Mouse (Mus musculus): ENCODE results near the gene Foxj1. TPM values are rescaled to one million over a fixed set of nuclear protein-coding genes. Genes with fewer than 3 reads are reported as not detected.

Gene Foxj1
- polyA plus RNA-seq, 1 experiment from 2014 or later: 13.7 TPM

- H3K4me2 ChIP-seq (ENCODE audit: low read depth, low read length): peak overlapping the region; percentile 94
- 0 out of 2 replicates have a peak, but pooled peaks cover 4% of the 10 kb centered on the region for H3K4me1 ChIP-seq (ENCODE audit: control insufficient read depth, insufficient read depth, low read length)
- ATAC-seq (ENCODE audit: low read depth) (peak; percentile 89), DNase-seq (ENCODE audit: low spot score) (peak; percentile 84)
- H3K9ac ChIP-seq (ENCODE audit: low read depth, low read length): peak overlapping the region; percentile 69
- H3K27ac ChIP-seq (replicated peaks; ENCODE audit: low read depth, low read length): no peak overlapping the region
- H3K36me3 ChIP-seq (ENCODE audit: control insufficient read depth, insufficient read depth, low read length): no peaks in the 10 kb centered on the region
- H3K27me3 ChIP-seq (replicated peaks; ENCODE audit: control insufficient read depth, insufficient read depth, low read length): no peaks in the 10 kb centered on the region
- 2% methylated on average over 38 of the region's 41 CpGs for WGBS
- H3K9me3 ChIP-seq (ENCODE audit: control insufficient read depth, low read length): no peaks in the 10 kb centered on the region
- H3K4me3 ChIP-seq (ENCODE audit: low read depth, low read length): peak overlapping the region; percentile 46
Observed at GRCm38 (mm10) chr11:116318719-116319659, 16.2 kb downstream of the Foxj1 start.

GRCm38 (mm10) chr11:116312359-116312758 is 22.8 kb downstream of the Foxj1 start:
- Histone ChIP-seq H3K9ac (ENCODE audit: low read depth, low read length) (no peak overlapping the region), H3K4me2 (ENCODE audit: low read depth, low read length) (no peak overlapping the region), H3K4me3 (ENCODE audit: low read depth, low read length) (no peak overlapping the region), H3K4me1 (ENCODE audit: control insufficient read depth, insufficient read depth, low read length) (no peaks in the 10 kb centered on the region; the same call in 1 of the 2 replicates), H3K27ac (replicated peaks; ENCODE audit: low read depth, low read length) (no peak overlapping the region), H3K36me3 (ENCODE audit: control insufficient read depth, insufficient read depth, low read length) (no peaks in the 10 kb centered on the region), H3K9me3 (ENCODE audit: control insufficient read depth, low read length) (no peaks in the 10 kb centered on the region), H3K27me3 (replicated peaks; ENCODE audit: control insufficient read depth, insufficient read depth, low read length) (no peaks in the 10 kb centered on the region)
- 30% methylated on average over 8 of the region's 8 CpGs for WGBS
- peak; percentile 80 for ATAC-seq (ENCODE audit: low read depth)
- peak; percentile 88 for DNase-seq (ENCODE audit: low spot score)

GRCm38 (mm10) chr11:116311169-116311568 is 24.0 kb downstream of the Foxj1 start:
- H3K4me2 ChIP-seq (ENCODE audit: low read depth, low read length): no peak overlapping the region

GRCm38 (mm10) chr11:116309601-116310000 is 25.6 kb downstream of the Foxj1 start:
- Histone ChIP-seq H3K4me3 (ENCODE audit: low read depth, low read length) (no peak overlapping the region), H3K4me1 (ENCODE audit: control insufficient read depth, insufficient read depth, low read length) (peaks cover 4% of the 10 kb centered on the region; the same call in 1 of the 2 replicates), H3K9ac (ENCODE audit: low read depth, low read length) (no peak overlapping the region), H3K4me2 (ENCODE audit: low read depth, low read length) (no peak overlapping the region), H3K27ac (replicated peaks; ENCODE audit: low read depth, low read length) (no peak overlapping the region), H3K36me3 (ENCODE audit: control insufficient read depth, insufficient read depth, low read length) (peaks cover 7% of the 10 kb centered on the region; the same call in 1 of the 2 replicates), H3K27me3 (replicated peaks; ENCODE audit: control insufficient read depth, insufficient read depth, low read length) (no peaks in the 10 kb centered on the region), H3K9me3 (ENCODE audit: control insufficient read depth, low read length) (no peaks in the 10 kb centered on the region)
- 65% methylated on average over 3 of the region's 3 CpGs for WGBS
- DNase-seq (ENCODE audit: low spot score) (no peak), ATAC-seq (ENCODE audit: low read depth) (no peak)

More at GRCm38 (mm10) chr11:116311169-116311568, 24.0 kb downstream of the Foxj1 start:
- WGBS: 37% methylated on average over 8 of the region's 8 CpGs
- Histone ChIP-seq H3K9me3 (ENCODE audit: control insufficient read depth, low read length) (no peaks in the 10 kb centered on the region), H3K36me3 (ENCODE audit: control insufficient read depth, insufficient read depth, low read length) (no peaks in the 10 kb centered on the region), H3K4me3 (ENCODE audit: low read depth, low read length) (no peak overlapping the region), H3K4me1 (ENCODE audit: control insufficient read depth, insufficient read depth, low read length) (peaks cover 4% of the 10 kb centered on the region; the same call in 1 of the 2 replicates), H3K27ac (replicated peaks; ENCODE audit: low read depth, low read length) (peak overlapping the region; percentile 52; the same call in 1 of the 2 replicates), H3K9ac (ENCODE audit: low read depth, low read length) (no peak overlapping the region), H3K27me3 (replicated peaks; ENCODE audit: control insufficient read depth, insufficient read depth, low read length) (no peaks in the 10 kb centered on the region)
- peak; percentile 84 for DNase-seq (ENCODE audit: low spot score)
- no peak for ATAC-seq (ENCODE audit: low read depth)

GRCm38 (mm10) chr11:116307762-116308531 is 27.3 kb downstream of the Foxj1 start:
- no peak for ATAC-seq (ENCODE audit: low read depth)
- Histone ChIP-seq H3K36me3 (ENCODE audit: control insufficient read depth, insufficient read depth, low read length) (peaks cover 23% of the 10 kb centered on the region), H3K4me1 (ENCODE audit: control insufficient read depth, insufficient read depth, low read length) (peaks cover 4% of the 10 kb centered on the region; the same call in 1 of the 2 replicates), H3K4me2 (ENCODE audit: low read depth, low read length) (no peak overlapping the region), H3K27me3 (replicated peaks; ENCODE audit: control insufficient read depth, insufficient read depth, low read length) (no peaks in the 10 kb centered on the region), H3K27ac (replicated peaks; ENCODE audit: low read depth, low read length) (no peak overlapping the region), H3K9me3 (ENCODE audit: control insufficient read depth, low read length) (no peaks in the 10 kb centered on the region), H3K9ac (ENCODE audit: low read depth, low read length) (no peak overlapping the region), H3K4me3 (ENCODE audit: low read depth, low read length) (no peak overlapping the region)
- 91% methylated on average over 12 of the region's 12 CpGs for WGBS
- no peak for DNase-seq (ENCODE audit: low spot score)

- H3K27me3 ChIP-seq (replicated peaks; ENCODE audit: control insufficient read depth, insufficient read depth, low read length): no peaks in the 10 kb centered on the region
- peaks cover 4% of the 10 kb centered on the region; the same call in 1 of the 2 replicates for H3K4me1 ChIP-seq (ENCODE audit: control insufficient read depth, insufficient read depth, low read length)
- DNase-seq (ENCODE audit: low spot score) (no peak), ATAC-seq (ENCODE audit: low read depth) (no peak)
- H3K27ac ChIP-seq (replicated peaks; ENCODE audit: low read depth, low read length): peak within 1 kb of the TSS; percentile 44; the same call in 1 of the 2 replicates
- no peaks in the 10 kb centered on the region for H3K9me3 ChIP-seq (ENCODE audit: control insufficient read depth, low read length)
- 78% methylated on average over 10 of the region's 10 CpGs for WGBS
- peak within 1 kb of the TSS; percentile 82 for H3K9ac ChIP-seq (ENCODE audit: low read depth, low read length)
- peaks cover 31% of the 10 kb centered on the region for H3K36me3 ChIP-seq (ENCODE audit: control insufficient read depth, insufficient read depth, low read length)
- H3K4me3 ChIP-seq (ENCODE audit: low read depth, low read length): peak within 1 kb of the TSS; percentile 77
- peak within 1 kb of the TSS; percentile 82 for H3K4me2 ChIP-seq (ENCODE audit: low read depth, low read length)
Observed at GRCm38 (mm10) chr11:116307019-116307725, 28.0 kb downstream of the Foxj1 start, which contains the start of gene Exoc7. TSS of gene Exoc7 (minus strand) at chr11:116307233.

- no peaks in the 10 kb centered on the region for H3K9me3 ChIP-seq (ENCODE audit: control insufficient read depth, low read length)
- WGBS: 3% methylated on average over 53 of the region's 53 CpGs
- ATAC-seq (ENCODE audit: low read depth): peak; percentile 95
- H3K9ac ChIP-seq (ENCODE audit: low read depth, low read length): peak overlapping the region; percentile 82
- peaks cover 39% of the 10 kb centered on the region for H3K36me3 ChIP-seq (ENCODE audit: control insufficient read depth, insufficient read depth, low read length)
- peak overlapping the region; percentile 44; the same call in 1 of the 2 replicates for H3K27ac ChIP-seq (replicated peaks; ENCODE audit: low read depth, low read length)
- no peaks in the 10 kb centered on the region for H3K27me3 ChIP-seq (replicated peaks; ENCODE audit: control insufficient read depth, insufficient read depth, low read length)
- peak overlapping the region; percentile 82 for H3K4me2 ChIP-seq (ENCODE audit: low read depth, low read length)
- H3K4me1 ChIP-seq (ENCODE audit: control insufficient read depth, insufficient read depth, low read length): peaks cover 4% of the 10 kb centered on the region; the same call in 1 of the 2 replicates
- DNase-seq (ENCODE audit: low spot score): peak; percentile 97
- H3K4me3 ChIP-seq (ENCODE audit: low read depth, low read length): peak overlapping the region; percentile 77
Observed at GRCm38 (mm10) chr11:116306126-116306982, 28.8 kb downstream of the Foxj1 start.

Data from embryonic facial prominence, embryonic 14.5 days (tissue).